Mouse (Mus musculus): ENCODE data around the gene Gm20388.

Gm20388 gene

GRCm38 (mm10) chr8:120124836-120125389 is 214.3 kb downstream of the Gm20388 start:
- DNase-seq (ENCODE audit: low spot score) = no peak

GRCm38 (mm10) chr8:120126357-120127161 is 215.9 kb downstream of the Gm20388 start:
- DNase-seq (ENCODE audit: low spot score) = no peak

GRCm38 (mm10) chr8:120129547-120129946 is 218.9 kb downstream of the Gm20388 start:
- no peak for DNase-seq (ENCODE audit: low spot score)

GRCm38 (mm10) chr8:120131158-120131557 is 220.5 kb downstream of the Gm20388 start:
- DNase-seq (ENCODE audit: low spot score) = no peak

- no peak for DNase-seq (ENCODE audit: low spot score)
Observed at GRCm38 (mm10) chr8:120133169-120133568, 222.5 kb downstream of the Gm20388 start.

GRCm38 (mm10) chr8:120135687-120136086 is 225.0 kb downstream of the Gm20388 start:
- no peak for DNase-seq (ENCODE audit: low spot score)

- no peak for DNase-seq (ENCODE audit: low spot score)
Observed at GRCm38 (mm10) chr8:120136618-120137017, 226.0 kb downstream of the Gm20388 start.

- DNase-seq (ENCODE audit: low spot score) = no peak
Observed at GRCm38 (mm10) chr8:120138958-120139357, 228.3 kb downstream of the Gm20388 start.

GRCm38 (mm10) chr8:120140769-120141168 is 230.1 kb downstream of the Gm20388 start:
- no peak for DNase-seq (ENCODE audit: low spot score)

GRCm38 (mm10) chr8:120143911-120144651 is 233.4 kb downstream of the Gm20388 start:
- no peak for DNase-seq (ENCODE audit: low spot score)

- no peak for DNase-seq (ENCODE audit: low spot score)
Observed at GRCm38 (mm10) chr8:120144652-120145301, 234.1 kb downstream of the Gm20388 start.

GRCm38 (mm10) chr8:120146051-120146450 is 235.4 kb downstream of the Gm20388 start:
- no peak for DNase-seq (ENCODE audit: low spot score)

GRCm38 (mm10) chr8:120150028-120150427 is 239.4 kb downstream of the Gm20388 start:
- DNase-seq (ENCODE audit: low spot score) = no peak

- no peak for DNase-seq (ENCODE audit: low spot score)
Observed at GRCm38 (mm10) chr8:120151151-120151550, 240.5 kb downstream of the Gm20388 start.

GRCm38 (mm10) chr8:120152636-120153035 is 242.0 kb downstream of the Gm20388 start:
- no peak for DNase-seq (ENCODE audit: low spot score)

- DNase-seq (ENCODE audit: low spot score) = no peak
Observed at GRCm38 (mm10) chr8:120160366-120160765, 249.7 kb downstream of the Gm20388 start.

GRCm38 (mm10) chr8:120161658-120162403 is 251.2 kb downstream of the Gm20388 start:
- DNase-seq (ENCODE audit: low spot score) = no peak

GRCm38 (mm10) chr8:120162404-120162752 is 251.7 kb downstream of the Gm20388 start:
- no peak for DNase-seq (ENCODE audit: low spot score)

- DNase-seq (ENCODE audit: low spot score) = no peak
Observed at GRCm38 (mm10) chr8:120163376-120163775, 252.7 kb downstream of the Gm20388 start.

- DNase-seq (ENCODE audit: low spot score) = no peak
Observed at GRCm38 (mm10) chr8:120164026-120164425, 253.4 kb downstream of the Gm20388 start.

- DNase-seq (ENCODE audit: low spot score) = no peak
Observed at GRCm38 (mm10) chr8:120167136-120167535, 256.5 kb downstream of the Gm20388 start.

GRCm38 (mm10) chr8:120167821-120168220 is 257.2 kb downstream of the Gm20388 start:
- no peak for DNase-seq (ENCODE audit: low spot score)
